Mouse (Mus musculus): ENCODE results near the gene A3galt2. TPM values are rescaled to one million over a fixed set of nuclear protein-coding genes. Genes with fewer than 3 reads are reported as not detected.
A peak's percentile ranks its signal among the peaks of the same experiment; 100 is the strongest.

A3galt2 gene
- 0.13 TPM for polyA plus RNA-seq (2012; fragmentation: generic; extraction: Trizol)

- Histone ChIP-seq H3ac (ENCODE audit: control insufficient read depth, insufficient read length) (no peak within 1 kb of the TSS), H3K27me3 (ENCODE audit: control insufficient read depth, insufficient read depth, insufficient read length) (no peaks in the 10 kb centered on the region), H3K36me3 (ENCODE audit: control insufficient read depth, insufficient read depth) (peaks cover 18% of the 10 kb centered on the region), H3K4me2 (ENCODE audit: low read depth) (no peak within 1 kb of the TSS), H3K79me2 (ENCODE audit: control insufficient read depth, insufficient read depth) (no peaks in the 10 kb centered on the region), H3K4me3 (no peak within 1 kb of the TSS)
- no peak for TF ChIP-seq TCF12 (IDR thresholded peaks at IDR 0.05; ENCODE audit: insufficient read depth, poor library complexity, severe bottlenecking)
- TF ChIP-seq POLR2AphosphoS2 (IDR thresholded peaks at IDR 0.05; ENCODE audit: insufficient read length, low read depth), result peak; percentile 32
These were observed at the start of gene A3galt2 for GRCm38 (mm10) chr4:128755064-128755463. Gene A3galt2, plus strand, starts transcription at chr4:128755364.

GRCm38 (mm10) chr4:128706626-128707025 lies 48.5 kb upstream of the A3galt2 start:
- Histone ChIP-seq H3K4me3 (no peak overlapping the region), H3K27me3 (ENCODE audit: control insufficient read depth, insufficient read depth, insufficient read length) (no peaks in the 10 kb centered on the region), H3K79me2 (ENCODE audit: control insufficient read depth, insufficient read depth) (no peaks in the 10 kb centered on the region), H3K4me2 (ENCODE audit: low read depth) (no peak overlapping the region), H3K36me3 (ENCODE audit: control insufficient read depth, insufficient read depth) (no peaks in the 10 kb centered on the region), H3ac (ENCODE audit: control insufficient read depth, insufficient read length) (no peak overlapping the region)
- TF ChIP-seq E2F4 (IDR thresholded peaks at IDR 0.05; ENCODE audit: insufficient read depth) (no peak), SRF (IDR thresholded peaks at IDR 0.05; ENCODE audit: control insufficient read depth, insufficient read length, low read depth) (no peak), MYOG (IDR thresholded peaks at IDR 0.05; ENCODE audit: control insufficient read depth in 1 of 3, insufficient read depth in 1 of 3, insufficient read length in 2 of 3, low read depth in 2 of 3) (no peak), USF1 (IDR thresholded peaks at IDR 0.05; ENCODE audit: low read depth) (no peak), POLR2A (IDR thresholded peaks at IDR 0.05; ENCODE audit: insufficient read length, low read depth) (no peak), CEBPB (IDR thresholded peaks at IDR 0.05; ENCODE audit: insufficient read depth, poor library complexity, severe bottlenecking) (no peak), TCF3 (IDR thresholded peaks at IDR 0.05; ENCODE audit: insufficient read length, low read depth) (no peak)

GRCm38 (mm10) chr4:128707384-128707783 lies 47.8 kb upstream of the A3galt2 start:
- TF ChIP-seq REST (IDR thresholded peaks at IDR 0.05; ENCODE audit: insufficient read depth, insufficient read length) (no peak), SRF (IDR thresholded peaks at IDR 0.05; ENCODE audit: control insufficient read depth, insufficient read length, low read depth) (no peak), TCF12 (IDR thresholded peaks at IDR 0.05; ENCODE audit: insufficient read depth, poor library complexity, severe bottlenecking) (no peak), MYOD1 (IDR thresholded peaks at IDR 0.05; ENCODE audit: control insufficient read depth in 1 of 3, insufficient read length in 2 of 3, low read depth in 2 of 3) (no peak), E2F4 (IDR thresholded peaks at IDR 0.05; ENCODE audit: insufficient read depth) (no peak), MAX (IDR thresholded peaks at IDR 0.05; ENCODE audit: low read depth) (no peak), USF1 (IDR thresholded peaks at IDR 0.05; ENCODE audit: low read depth) (no peak), MYOG (IDR thresholded peaks at IDR 0.05; ENCODE audit: control insufficient read depth in 1 of 3, insufficient read depth in 1 of 3, insufficient read length in 2 of 3, low read depth in 2 of 3) (no peak), POLR2A (IDR thresholded peaks at IDR 0.05; ENCODE audit: insufficient read length, low read depth) (no peak), POLR2AphosphoS2 (IDR thresholded peaks at IDR 0.05; ENCODE audit: insufficient read length, low read depth) (no peak), CEBPB (IDR thresholded peaks at IDR 0.05; ENCODE audit: insufficient read depth, poor library complexity, severe bottlenecking) (no peak), TCF3 (IDR thresholded peaks at IDR 0.05; ENCODE audit: insufficient read length, low read depth) (no peak)
- Histone ChIP-seq H3K36me3 (ENCODE audit: control insufficient read depth, insufficient read depth) (no peaks in the 10 kb centered on the region), H3K79me2 (ENCODE audit: control insufficient read depth, insufficient read depth) (no peaks in the 10 kb centered on the region), H3K27me3 (ENCODE audit: control insufficient read depth, insufficient read depth, insufficient read length) (no peaks in the 10 kb centered on the region), H3ac (ENCODE audit: control insufficient read depth, insufficient read length) (no peak overlapping the region), H3K4me3 (no peak overlapping the region), H3K4me2 (ENCODE audit: low read depth) (no peak overlapping the region)

GRCm38 (mm10) chr4:128709061-128709780 lies 45.9 kb upstream of the A3galt2 start:
- H3K27me3 ChIP-seq (ENCODE audit: control insufficient read depth, insufficient read depth, insufficient read length), result no peaks in the 10 kb centered on the region

GRCm38 (mm10) chr4:128709781-128710166 lies 45.4 kb upstream of the A3galt2 start:
- no peak overlapping the region for H3ac ChIP-seq (ENCODE audit: control insufficient read depth, insufficient read length)
- no peaks in the 10 kb centered on the region for H3K79me2 ChIP-seq (ENCODE audit: control insufficient read depth, insufficient read depth)
- TF ChIP-seq MYOD1 (IDR thresholded peaks at IDR 0.05; ENCODE audit: control insufficient read depth in 1 of 3, insufficient read length in 2 of 3, low read depth in 2 of 3) (no peak), POLR2AphosphoS2 (IDR thresholded peaks at IDR 0.05; ENCODE audit: insufficient read length, low read depth) (no peak), SRF (IDR thresholded peaks at IDR 0.05; ENCODE audit: control insufficient read depth, insufficient read length, low read depth) (no peak), E2F4 (IDR thresholded peaks at IDR 0.05; ENCODE audit: insufficient read depth) (no peak), USF1 (IDR thresholded peaks at IDR 0.05; ENCODE audit: low read depth) (no peak), TCF12 (IDR thresholded peaks at IDR 0.05; ENCODE audit: insufficient read depth, poor library complexity, severe bottlenecking) (no peak)
- no peak overlapping the region for H3K4me2 ChIP-seq (ENCODE audit: low read depth)
- no peaks in the 10 kb centered on the region for H3K27me3 ChIP-seq (ENCODE audit: control insufficient read depth, insufficient read depth, insufficient read length)
- no peak overlapping the region for H3K4me3 ChIP-seq
- no peaks in the 10 kb centered on the region for H3K36me3 ChIP-seq (ENCODE audit: control insufficient read depth, insufficient read depth)

More at GRCm38 (mm10) chr4:128709061-128709780, 45.9 kb upstream of the A3galt2 start:
- no peak overlapping the region for H3ac ChIP-seq (ENCODE audit: control insufficient read depth, insufficient read length)
- no peaks in the 10 kb centered on the region for H3K36me3 ChIP-seq (ENCODE audit: control insufficient read depth, insufficient read depth)
- H3K4me3 ChIP-seq, result no peak overlapping the region
- no peaks in the 10 kb centered on the region for H3K79me2 ChIP-seq (ENCODE audit: control insufficient read depth, insufficient read depth)
- no peak for TF ChIP-seq TCF12 (IDR thresholded peaks at IDR 0.05; ENCODE audit: insufficient read depth, poor library complexity, severe bottlenecking)
- TF ChIP-seq MYOG (IDR thresholded peaks at IDR 0.05; ENCODE audit: control insufficient read depth in 1 of 3, insufficient read depth in 1 of 3, insufficient read length in 2 of 3, low read depth in 2 of 3), result no peak
- no peak for TF ChIP-seq E2F4 (IDR thresholded peaks at IDR 0.05; ENCODE audit: insufficient read depth)
- no peak for TF ChIP-seq POLR2AphosphoS2 (IDR thresholded peaks at IDR 0.05; ENCODE audit: insufficient read length, low read depth)
- no peak for TF ChIP-seq TCF3 (IDR thresholded peaks at IDR 0.05; ENCODE audit: insufficient read length, low read depth)
- TF ChIP-seq SRF (IDR thresholded peaks at IDR 0.05; ENCODE audit: control insufficient read depth, insufficient read length, low read depth), result no peak
- TF ChIP-seq POLR2A (IDR thresholded peaks at IDR 0.05; ENCODE audit: insufficient read length, low read depth), result no peak
- TF ChIP-seq CEBPB (IDR thresholded peaks at IDR 0.05; ENCODE audit: insufficient read depth, poor library complexity, severe bottlenecking), result no peak
- no peak for TF ChIP-seq USF1 (IDR thresholded peaks at IDR 0.05; ENCODE audit: low read depth)
- TF ChIP-seq MAX (IDR thresholded peaks at IDR 0.05; ENCODE audit: low read depth), result no peak
- no peak for TF ChIP-seq MYOD1 (IDR thresholded peaks at IDR 0.05; ENCODE audit: control insufficient read depth in 1 of 3, insufficient read length in 2 of 3, low read depth in 2 of 3)
- no peak for TF ChIP-seq REST (IDR thresholded peaks at IDR 0.05; ENCODE audit: insufficient read depth, insufficient read length)
- no peak overlapping the region for H3K4me2 ChIP-seq (ENCODE audit: low read depth)

All from myocyte (in vitro differentiated cells).